Mouse (Mus musculus): ENCODE results near the gene Srek1.

DNA sequence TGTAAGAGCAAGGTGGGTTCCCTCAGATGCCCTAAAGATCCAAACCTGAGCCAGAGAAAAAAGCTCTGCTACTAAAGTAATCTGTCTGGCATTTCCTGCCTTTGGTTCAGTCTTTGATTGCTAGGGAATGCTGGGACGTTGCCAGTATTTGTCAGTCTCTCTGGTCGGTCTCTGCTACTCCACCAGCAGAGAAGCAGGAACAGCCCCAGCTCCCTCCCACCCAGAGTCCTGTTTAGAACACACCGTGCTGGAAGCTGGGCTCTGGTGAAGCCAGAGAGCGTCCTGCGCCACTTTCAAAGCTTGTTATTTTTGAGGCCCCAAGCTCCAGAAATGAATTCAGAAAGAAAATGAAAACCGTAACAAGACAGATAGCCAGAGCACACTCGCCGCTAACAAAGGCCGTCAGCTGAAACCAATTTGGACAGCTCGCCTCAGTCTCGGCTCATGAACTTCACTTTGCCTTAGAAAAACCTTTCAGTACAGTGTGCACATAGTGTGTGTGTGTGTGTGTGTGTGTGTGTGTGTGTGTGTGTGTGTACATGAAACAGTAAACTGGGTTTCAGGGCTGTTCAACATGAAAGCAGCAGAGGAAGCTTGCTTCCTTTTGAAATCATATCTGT is 62.9 kb downstream of the Srek1 start:
- TF ChIP-seq GATA1 (IDR thresholded peaks at IDR 0.05; ENCODE audit: borderline replicate concordance, low read length) (no peak), FLI1 (IDR thresholded peaks at IDR 0.05; ENCODE audit: low read length) (no peak)
